Comparison of ENCODE assay signal across 8 mouse cellular contexts in the genomic region with DNA sequence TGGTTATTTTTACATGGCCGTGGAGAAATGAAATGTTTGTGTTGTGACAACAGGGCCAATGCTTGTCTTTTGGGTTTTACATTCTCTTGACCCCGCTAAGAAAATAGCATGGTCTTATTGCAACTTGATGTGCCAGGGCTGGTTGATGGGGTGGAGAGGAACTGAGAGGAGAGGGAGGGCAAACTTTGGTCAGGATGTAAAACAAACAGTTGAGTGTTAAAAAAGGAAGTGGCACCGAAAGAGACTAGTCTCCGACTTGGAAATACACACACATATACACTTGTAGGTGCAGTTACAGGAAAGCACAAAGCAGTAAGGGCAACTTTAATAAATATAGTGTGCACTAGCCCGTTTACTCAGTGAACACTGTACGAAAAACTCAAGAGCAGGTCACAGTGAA. TPM values are rescaled to one million over a fixed set of nuclear protein-coding genes. Genes with fewer than 3 reads are reported as not detected.
DNase-seq lines count a peak whose midpoint lies in the region; ATAC-seq and TF ChIP-seq lines count a peak whose summit lies in the region.

No protein-coding gene starts in this region.

- no peaks in the 10 kb centered on the region for H3K9me3 ChIP-seq in forebrain, embryonic 13.5 days (replicated peaks)
- no peaks in the 10 kb centered on the region for H3K9me3 ChIP-seq in forebrain, embryonic 16.5 days (ENCODE audit: control insufficient read depth, low read length)
- no peaks in the 10 kb centered on the region for H3K9me3 ChIP-seq in midbrain, embryonic 11.5 days (ENCODE audit: control insufficient read depth, low read length)
- H3K9me3 ChIP-seq in midbrain, embryonic 10.5 days (replicated peaks): no peaks in the 10 kb centered on the region
- no peaks in the 10 kb centered on the region for H3K9me3 ChIP-seq in limb, embryonic 14.5 days (ENCODE audit: control insufficient read depth, low read length)
- no peaks in the 10 kb centered on the region for H3K9me3 ChIP-seq in neural tube, embryonic 15.5 days (replicated peaks)

- H3K27me3 ChIP-seq in forebrain, embryonic 13.5 days: no peaks in the 10 kb centered on the region
- no peaks in the 10 kb centered on the region for H3K27me3 ChIP-seq in forebrain, embryonic 16.5 days (replicated peaks; ENCODE audit: control insufficient read depth, insufficient read depth, low read length)
- H3K27me3 ChIP-seq in midbrain, embryonic 11.5 days (ENCODE audit: control insufficient read depth, insufficient read depth, low read length): no peaks in the 10 kb centered on the region
- H3K27me3 ChIP-seq in midbrain, embryonic 10.5 days (ENCODE audit: low read depth, poor library complexity, severe bottlenecking): no peaks in the 10 kb centered on the region
- H3K27me3 ChIP-seq in limb, embryonic 14.5 days (ENCODE audit: control insufficient read depth, insufficient read depth, low read length): no peaks in the 10 kb centered on the region
- H3K27me3 ChIP-seq in neural tube, embryonic 15.5 days (replicated peaks): no peaks in the 10 kb centered on the region

- H3K4me2 ChIP-seq in forebrain, embryonic 13.5 days: peak overlapping the region; percentile 66
- H3K4me2 ChIP-seq in forebrain, embryonic 16.5 days (ENCODE audit: low read length): no peak overlapping the region; the same call in 1 of the 2 replicates
- H3K4me2 ChIP-seq in midbrain, embryonic 11.5 days: no peak overlapping the region
- H3K4me2 ChIP-seq in limb, embryonic 14.5 days (replicated peaks; ENCODE audit: low read depth, low read length, severe bottlenecking): peak overlapping the region; percentile 66
- H3K4me2 ChIP-seq in neural tube, embryonic 15.5 days: peak overlapping the region; percentile 77

- H3K9ac ChIP-seq in forebrain, embryonic 13.5 days: no peak overlapping the region
- no peak overlapping the region for H3K9ac ChIP-seq in forebrain, embryonic 16.5 days (replicated peaks; ENCODE audit: low read depth, low read length)
- no peak overlapping the region for H3K9ac ChIP-seq in midbrain, embryonic 11.5 days (ENCODE audit: low read length)
- no peak overlapping the region for H3K9ac ChIP-seq in limb, embryonic 14.5 days (ENCODE audit: low read depth, low read length, severe bottlenecking)
- no peak overlapping the region for H3K9ac ChIP-seq in neural tube, embryonic 15.5 days (replicated peaks)

- ATAC-seq in forebrain, embryonic 13.5 days: no peak
- ATAC-seq in forebrain, embryonic 16.5 days: no peak
- no peak for ATAC-seq in midbrain, embryonic 11.5 days (ENCODE audit: low FRiP score)
- ATAC-seq in limb, embryonic 14.5 days (ENCODE audit: low FRiP score, low read depth): no peak
- no peak for ATAC-seq in neural tube, embryonic 15.5 days (ENCODE audit: low FRiP score)

- no peak for TF ChIP-seq POLR2A in limb, embryonic 14.5 days (IDR thresholded peaks at IDR 0.05; ENCODE audit: borderline replicate concordance, extremely low read depth, insufficient read depth, insufficient read length)

- DNase-seq in midbrain, embryonic 11.5 days (ENCODE audit: low spot score, missing footprints): peak; percentile 45
- DNase-seq in midbrain, embryonic 10.5 days (ENCODE audit: low spot score): no peak
- DNase-seq in limb, embryonic 14.5 days (ENCODE audit: low spot score): no peak
- DNase-seq in embryo, embryonic 11 days: no peak
- DNase-seq in adrenal gland, postnatal 4 days (ENCODE audit: low spot score in 2 of 2): no peak

- H3K36me3 ChIP-seq in forebrain, embryonic 13.5 days (ENCODE audit: poor library complexity, severe bottlenecking): peaks cover 34% of the 10 kb centered on the region
- peaks cover 8% of the 10 kb centered on the region for H3K36me3 ChIP-seq in forebrain, embryonic 16.5 days (ENCODE audit: control insufficient read depth, insufficient read depth)
- H3K36me3 ChIP-seq in midbrain, embryonic 11.5 days (ENCODE audit: control insufficient read depth, insufficient read depth, low read length): peaks cover 5% of the 10 kb centered on the region; the same call in 1 of the 2 replicates
- H3K36me3 ChIP-seq in midbrain, embryonic 10.5 days: peaks cover 39% of the 10 kb centered on the region
- H3K36me3 ChIP-seq in limb, embryonic 14.5 days (ENCODE audit: control insufficient read depth, insufficient read depth, low read length): peaks cover 27% of the 10 kb centered on the region
- peaks cover 24% of the 10 kb centered on the region for H3K36me3 ChIP-seq in neural tube, embryonic 15.5 days

- peaks cover 23% of the 10 kb centered on the region for H3K4me1 ChIP-seq in forebrain, embryonic 13.5 days
- H3K4me1 ChIP-seq in forebrain, embryonic 16.5 days (replicated peaks; ENCODE audit: control insufficient read depth, insufficient read depth, low read length): peaks cover 23% of the 10 kb centered on the region
- peaks cover 14% of the 10 kb centered on the region for H3K4me1 ChIP-seq in midbrain, embryonic 11.5 days (ENCODE audit: control insufficient read depth, insufficient read depth, low read length)
- peaks cover 22% of the 10 kb centered on the region for H3K4me1 ChIP-seq in midbrain, embryonic 10.5 days
- H3K4me1 ChIP-seq in limb, embryonic 14.5 days (ENCODE audit: control insufficient read depth, insufficient read depth, low read length): peaks cover 17% of the 10 kb centered on the region
- H3K4me1 ChIP-seq in neural tube, embryonic 15.5 days: peaks cover 25% of the 10 kb centered on the region

- WGBS in forebrain, embryonic 13.5 days: 94% methylated on average over 6 of the region's 6 CpGs
- 89% methylated on average over 6 of the region's 6 CpGs for WGBS in forebrain, embryonic 16.5 days
- 91% methylated on average over 6 of the region's 6 CpGs for WGBS in midbrain, embryonic 11.5 days
- 92% methylated on average over 6 of the region's 6 CpGs for WGBS in midbrain, embryonic 10.5 days
- WGBS in limb, embryonic 14.5 days: 87% methylated on average over 6 of the region's 6 CpGs
- 86% methylated on average over 6 of the region's 6 CpGs for WGBS in neural tube, embryonic 15.5 days

- peak overlapping the region; percentile 98; the same call in 1 of the 2 replicates for H3K4me3 ChIP-seq in forebrain, embryonic 13.5 days
- no peak overlapping the region for H3K4me3 ChIP-seq in forebrain, embryonic 16.5 days (replicated peaks; ENCODE audit: low read length)
- H3K4me3 ChIP-seq in midbrain, embryonic 11.5 days (ENCODE audit: low read depth, low read length): no peak overlapping the region
- no peak overlapping the region for H3K4me3 ChIP-seq in midbrain, embryonic 10.5 days
- H3K4me3 ChIP-seq in limb, embryonic 14.5 days (replicated peaks; ENCODE audit: low read length): no peak overlapping the region
- H3K4me3 ChIP-seq in neural tube, embryonic 15.5 days (replicated peaks): no peak overlapping the region

- H3K27ac ChIP-seq in forebrain, embryonic 13.5 days: no peak overlapping the region
- H3K27ac ChIP-seq in forebrain, embryonic 16.5 days (ENCODE audit: low read length): no peak overlapping the region
- no peak overlapping the region for H3K27ac ChIP-seq in midbrain, embryonic 11.5 days (ENCODE audit: low read depth, low read length)
- no peak overlapping the region for H3K27ac ChIP-seq in midbrain, embryonic 10.5 days (replicated peaks)
- H3K27ac ChIP-seq in limb, embryonic 14.5 days (replicated peaks; ENCODE audit: low read depth, low read length): no peak overlapping the region
- no peak overlapping the region for H3K27ac ChIP-seq in neural tube, embryonic 15.5 days (replicated peaks)

RNA-seq across cellular contexts. Expression of a gene that starts 1.5 kb away (rescaled TPM):
- polyA plus RNA-seq in forebrain, embryonic 13.5 days (2015; fragmentation: Nextera tagmentation; extraction: Ambion mirVana): 25.4 and 33.2 TPM in 2 replicates
- 25.2 and 29.1 TPM in 2 replicates for polyA plus RNA-seq in forebrain, embryonic 16.5 days (2015; fragmentation: Nextera tagmentation; extraction: Ambion mirVana)
- polyA plus RNA-seq in midbrain, embryonic 11.5 days (2014; fragmentation: Nextera tagmentation; extraction: Ambion mirVana): 37.5 and 43.7 TPM in 2 replicates
- 30.9 and 31.2 TPM in 2 replicates for polyA plus RNA-seq in midbrain, embryonic 10.5 days (2016; fragmentation: Nextera tagmentation; extraction: Ambion mirVana)
- polyA plus RNA-seq in limb, embryonic 14.5 days (2012; rRNA removed): 17.6 and 20.5 TPM in 2 replicates
- polyA plus RNA-seq in limb, embryonic 14.5 days (2014; fragmentation: Nextera tagmentation; extraction: Ambion mirVana): 31.8 and 35.3 TPM in 2 replicates
- 19.3 and 23.7 TPM in 2 replicates for polyA plus RNA-seq in neural tube, embryonic 15.5 days (2015; fragmentation: Nextera tagmentation; extraction: Ambion mirVana)
- 10 to 100 TPM; 47.2 to 48.3 TPM for total RNA-seq in adrenal gland, postnatal 4 days (2021)

RNA-seq across cellular contexts. Expression of a gene that starts 37.4 kb away (rescaled TPM):
- polyA plus RNA-seq in forebrain, embryonic 13.5 days (2015; fragmentation: Nextera tagmentation; extraction: Ambion mirVana): 89.1 and 97.1 TPM in 2 replicates
- 101 and 108 TPM in 2 replicates for polyA plus RNA-seq in forebrain, embryonic 16.5 days (2015; fragmentation: Nextera tagmentation; extraction: Ambion mirVana)
- 90.4 and 97.6 TPM in 2 replicates for polyA plus RNA-seq in midbrain, embryonic 11.5 days (2014; fragmentation: Nextera tagmentation; extraction: Ambion mirVana)
- 99.3 and 104 TPM in 2 replicates for polyA plus RNA-seq in midbrain, embryonic 10.5 days (2016; fragmentation: Nextera tagmentation; extraction: Ambion mirVana)
- 41.0 and 44.4 TPM in 2 replicates for polyA plus RNA-seq in limb, embryonic 14.5 days (2012; rRNA removed)
- 70.2 and 74.7 TPM in 2 replicates for polyA plus RNA-seq in limb, embryonic 14.5 days (2014; fragmentation: Nextera tagmentation; extraction: Ambion mirVana)
- polyA plus RNA-seq in neural tube, embryonic 15.5 days (2015; fragmentation: Nextera tagmentation; extraction: Ambion mirVana): 95.5 and 99.0 TPM in 2 replicates
- total RNA-seq in adrenal gland, postnatal 4 days (2021): 10 to 100 TPM; 48.1 to 49.0 TPM

RNA-seq across cellular contexts. Expression of a gene that starts 53.6 kb away (rescaled TPM):
- 8.3 and 10.9 TPM in 2 replicates for polyA plus RNA-seq in forebrain, embryonic 13.5 days (2015; fragmentation: Nextera tagmentation; extraction: Ambion mirVana)
- 5.3 and 7.3 TPM in 2 replicates for polyA plus RNA-seq in forebrain, embryonic 16.5 days (2015; fragmentation: Nextera tagmentation; extraction: Ambion mirVana)
- 11.5 and 13.3 TPM in 2 replicates for polyA plus RNA-seq in midbrain, embryonic 11.5 days (2014; fragmentation: Nextera tagmentation; extraction: Ambion mirVana)
- polyA plus RNA-seq in midbrain, embryonic 10.5 days (2016; fragmentation: Nextera tagmentation; extraction: Ambion mirVana): 14.8 and 14.9 TPM in 2 replicates
- 3.2 and 3.8 TPM in 2 replicates for polyA plus RNA-seq in limb, embryonic 14.5 days (2012; rRNA removed)
- 4.7 and 6.4 TPM in 2 replicates for polyA plus RNA-seq in limb, embryonic 14.5 days (2014; fragmentation: Nextera tagmentation; extraction: Ambion mirVana)
- polyA plus RNA-seq in neural tube, embryonic 15.5 days (2015; fragmentation: Nextera tagmentation; extraction: Ambion mirVana): 11.7 and 14.6 TPM in 2 replicates
- total RNA-seq in adrenal gland, postnatal 4 days (2021): 10 to 100 TPM; 12.9 to 16.3 TPM

RNA-seq across cellular contexts. Expression of a gene that starts 53.8 kb away (rescaled TPM):
- 24.2 and 29.5 TPM in 2 replicates for polyA plus RNA-seq in forebrain, embryonic 13.5 days (2015; fragmentation: Nextera tagmentation; extraction: Ambion mirVana)
- 12.4 and 13.7 TPM in 2 replicates for polyA plus RNA-seq in forebrain, embryonic 16.5 days (2015; fragmentation: Nextera tagmentation; extraction: Ambion mirVana)
- polyA plus RNA-seq in midbrain, embryonic 11.5 days (2014; fragmentation: Nextera tagmentation; extraction: Ambion mirVana): 39.4 and 39.6 TPM in 2 replicates
- 40.8 and 44.1 TPM in 2 replicates for polyA plus RNA-seq in midbrain, embryonic 10.5 days (2016; fragmentation: Nextera tagmentation; extraction: Ambion mirVana)
- polyA plus RNA-seq in limb, embryonic 14.5 days (2012; rRNA removed): 34.1 and 36.6 TPM in 2 replicates
- 24.3 and 27.3 TPM in 2 replicates for polyA plus RNA-seq in limb, embryonic 14.5 days (2014; fragmentation: Nextera tagmentation; extraction: Ambion mirVana)
- 6.1 and 10.9 TPM in 2 replicates for polyA plus RNA-seq in neural tube, embryonic 15.5 days (2015; fragmentation: Nextera tagmentation; extraction: Ambion mirVana)
- total RNA-seq in adrenal gland, postnatal 4 days (2021): 10 to 100 TPM; 18.1 to 22.2 TPM

RNA-seq across cellular contexts. Expression of a gene that starts 55.8 kb away (rescaled TPM):
- 18.7 and 20.1 TPM in 2 replicates for polyA plus RNA-seq in forebrain, embryonic 13.5 days (2015; fragmentation: Nextera tagmentation; extraction: Ambion mirVana)
- polyA plus RNA-seq in forebrain, embryonic 16.5 days (2015; fragmentation: Nextera tagmentation; extraction: Ambion mirVana): 23.9 and 26.5 TPM in 2 replicates
- polyA plus RNA-seq in midbrain, embryonic 11.5 days (2014; fragmentation: Nextera tagmentation; extraction: Ambion mirVana): 17.9 and 19.7 TPM in 2 replicates
- polyA plus RNA-seq in midbrain, embryonic 10.5 days (2016; fragmentation: Nextera tagmentation; extraction: Ambion mirVana): 16.4 and 18.3 TPM in 2 replicates
- 16.8 and 20.4 TPM in 2 replicates for polyA plus RNA-seq in limb, embryonic 14.5 days (2012; rRNA removed)
- 29.7 and 30.8 TPM in 2 replicates for polyA plus RNA-seq in limb, embryonic 14.5 days (2014; fragmentation: Nextera tagmentation; extraction: Ambion mirVana)
- 20.1 and 23.6 TPM in 2 replicates for polyA plus RNA-seq in neural tube, embryonic 15.5 days (2015; fragmentation: Nextera tagmentation; extraction: Ambion mirVana)
- total RNA-seq in adrenal gland, postnatal 4 days (2021): 10 to 100 TPM; 39.9 to 43.6 TPM

Comparison
In these comparisons a context has a peak if more than half of its experiments do, and no peak if none do; other contexts are left out.
1. H3K4me2 ChIP-seq: peak in forebrain, embryonic 13.5 days (single experiment), limb, embryonic 14.5 days (single experiment) and neural tube, embryonic 15.5 days (single experiment); none in forebrain, embryonic 16.5 days (single experiment) and midbrain, embryonic 11.5 days (single experiment).